Mouse (Mus musculus) olfactory bulb, adult 2 months (tissue): ENCODE results near the gene Dhx16.

ENCODE experiments used
- CTCF ChIP-seq: fragments of 200-500 bp; IDR thresholded peaks from 2 replicates; pipeline ENCODE4 v1.5.1; 2012; ENCODE audit warnings: low read depth, mild to moderate bottlenecking, low read length, moderate library complexity; ENCODE audit not compliant: insufficient read depth
- POLR2A ChIP-seq: fragments of 200-500 bp; IDR thresholded peaks from 2 replicates; pipeline ENCODE4 v1.6.1; 2012; ENCODE audit warnings: mild to moderate bottlenecking, low read depth, low read length, moderate library complexity; ENCODE audit not compliant: insufficient read depth

DNA sequence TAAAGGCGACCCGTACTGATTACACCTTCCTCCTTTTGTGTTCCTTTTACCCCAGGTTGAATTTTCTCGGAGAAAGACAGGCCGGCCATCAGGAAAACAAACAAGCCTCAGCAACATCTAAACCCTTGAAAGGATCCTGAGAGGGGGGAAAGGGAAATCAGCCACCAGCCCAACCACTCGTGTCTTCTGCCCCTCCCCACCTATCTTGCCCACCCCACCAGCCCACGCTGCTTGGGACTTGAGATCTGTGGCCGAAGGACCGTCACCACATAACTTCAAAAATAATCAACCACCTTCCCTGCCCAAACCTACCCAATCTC is 37.5 kb downstream of the Dhx16 start:
- no peak for TF ChIP-seq CTCF
- TF ChIP-seq POLR2A = no peak
